Mouse (Mus musculus) midbrain, postnatal 0 days (tissue): ENCODE results near the gene Insm2. TPM values are rescaled to one million over a fixed set of nuclear protein-coding genes. Genes with fewer than 3 reads are reported as not detected.
A peak's percentile ranks its signal among the peaks of the same experiment; 100 is the strongest.

Experiments
- ATAC-seq: fragments of 200-750 bp; cut with Nextera tagmentation; 2 replicates; pipeline ENCODE4 v1.8.0; 2017; ENCODE audit warnings: moderate number of reproducible peaks, mild to moderate bottlenecking, moderate TSS enrichment, moderate library complexity; ENCODE audit not compliant: low FRiP score
- DNase-seq: peaks from one replicate; pipeline ENCODE4 v3.0.0-alpha.2; 2015; ENCODE audit warnings: low spot score
- H3K27ac ChIP-seq: fragments of 300-500 bp; sonication (generic); 2 replicates; pipeline ENCODE4 v1.5.1; 2014; ENCODE audit warnings: low read depth, mild to moderate bottlenecking, low read length, mixed read lengths
- H3K27me3 ChIP-seq: fragments of 300-500 bp; sonication (generic); 2 replicates; pipeline ENCODE4 v1.6.1; 2014; ENCODE audit warnings: low read length, control low read depth, mixed read lengths; ENCODE audit not compliant: insufficient read depth
- H3K36me3 ChIP-seq: fragments of 300-500 bp; sonication (generic); 2 replicates; pipeline ENCODE4 v1.6.1; 2014; ENCODE audit warnings: low read length, control low read depth, mixed read lengths; ENCODE audit not compliant: insufficient read depth
- H3K4me1 ChIP-seq: fragments of 300-500 bp; sonication (generic); 2 replicates; pipeline ENCODE4 v1.6.1; 2014; ENCODE audit warnings: mild to moderate bottlenecking, control low read depth, antibody characterized with exemption, low read length, mixed read lengths; ENCODE audit not compliant: insufficient read depth
- H3K4me2 ChIP-seq: fragments of 300-500 bp; sonication (generic); 2 replicates; pipeline ENCODE4 v1.6.1; 2014; ENCODE audit warnings: low read depth, mild to moderate bottlenecking, low read length, mixed read lengths; ENCODE audit not compliant: poor library complexity, severe bottlenecking
- H3K4me3 ChIP-seq: fragments of 300-500 bp; sonication (generic); 2 replicates; pipeline ENCODE4 v1.5.1; 2014; ENCODE audit warnings: low read depth, mild to moderate bottlenecking, low read length, moderate library complexity
- H3K9ac ChIP-seq: fragments of 300-500 bp; sonication (generic); replicated peaks from 2 replicates; pipeline ENCODE4 v1.6.1; 2014; ENCODE audit warnings: mild to moderate bottlenecking, low read length, moderate library complexity, mixed read lengths; ENCODE audit not compliant: poor library complexity, severe bottlenecking
- H3K9me3 ChIP-seq: fragments of 300-500 bp; sonication (generic); 2 replicates; pipeline ENCODE4 v1.6.1; 2016; ENCODE audit warnings: low read length, control low read depth
- CTCF ChIP-seq: IDR thresholded peaks from 2 replicates; pipeline ENCODE4 v1.5.1; 2016; ENCODE audit warnings: antibody characterized with exemption, mild to moderate bottlenecking
- WGBS: fragments of 180-500 bp; shearing (Covaris S2); extraction: QIAGEN DNeasy Blood & Tissue Kit; methylation state at CpG from one replicate; pipeline ENCODE4 v1.1.7; 2014; 5-methylcytosine and 5-hydroxymethylcytosine counted together
- polyA plus RNA-seq: library from polyadenylated mRNA; unstranded; fragments of >200 nt; fragmentation: Nextera tagmentation; extraction: Ambion mirVana; gene quantifications from 2 replicates; pipeline ENCODE4 v1.2.1, GENCODE M21; 2015
- total RNA-seq: library from RNA; depleted of rRNA; stranded (reverse); fragments of >200 nt; gene quantifications from 2 replicates; pipeline ENCODE4 v1.2.3, GENCODE M21; 2014

Insm2 gene
- total and polyA plus RNA-seq, 2 experiments from 2014 or later: 1.1 to 1.5 TPM

DNA sequence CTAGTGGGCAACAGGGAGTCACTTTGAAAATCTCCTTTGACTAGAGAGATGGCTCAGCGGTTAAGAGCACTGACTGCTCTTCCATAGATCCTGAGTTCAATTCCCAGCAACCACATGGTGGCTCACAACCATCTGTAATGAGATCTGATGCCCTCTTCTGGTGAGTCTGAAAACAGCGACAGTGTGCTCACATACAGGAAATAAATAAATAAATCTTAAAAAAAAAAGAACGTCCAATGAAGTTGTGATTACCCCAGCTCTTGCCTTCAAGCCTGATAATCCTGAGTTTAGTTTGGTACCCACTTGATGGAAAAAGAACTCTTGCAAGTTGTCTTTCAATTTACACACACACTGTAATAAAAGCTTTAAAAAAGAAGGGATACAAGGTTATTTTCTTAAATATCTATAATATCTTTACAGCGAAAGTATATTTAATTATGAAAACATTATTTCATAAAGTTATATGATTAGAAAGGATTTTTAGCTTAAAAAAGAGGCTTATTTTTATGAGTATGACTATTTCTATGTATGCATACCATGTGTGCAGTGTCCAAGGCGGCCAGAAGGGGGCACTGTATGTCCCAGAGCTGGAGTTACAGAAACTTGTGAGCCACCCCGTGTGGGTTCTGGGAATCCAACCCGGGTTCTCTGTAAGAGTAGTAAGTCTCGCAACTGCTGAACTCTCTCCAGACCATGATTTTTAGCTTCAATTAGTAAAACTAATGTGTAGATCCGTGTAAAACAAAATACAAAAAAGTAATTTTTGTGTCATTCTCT is 34.9 kb upstream of the Insm2 start:
- ATAC-seq (no peak), DNase-seq (no peak)
- Histone ChIP-seq H3K27me3 (no peaks in the 10 kb centered on the region), H3K9ac (no peak overlapping the region), H3K27ac (no peak overlapping the region), H3K9me3 (no peaks in the 10 kb centered on the region), H3K4me1 (peaks cover 6% of the 10 kb centered on the region; the same call in 1 of the 2 replicates), H3K4me2 (no peak overlapping the region), H3K4me3 (no peak overlapping the region), H3K36me3 (no peaks in the 10 kb centered on the region)
- TF ChIP-seq CTCF: peak; percentile 6; the same call in 1 of the 2 replicates
- WGBS: 89% methylated on average over 9 of the region's 9 CpGs

- no peaks in the 10 kb centered on the region for H3K9me3 ChIP-seq
- no peaks in the 10 kb centered on the region for H3K36me3 ChIP-seq
- no peak for TF ChIP-seq CTCF
- 97% methylated on average over 19 of the region's 19 CpGs for WGBS
- peaks cover 3% of the 10 kb centered on the region; the same call in 1 of the 2 replicates for H3K4me1 ChIP-seq
- no peak for DNase-seq
- no peaks in the 10 kb centered on the region for H3K27me3 ChIP-seq
- no peak within 1 kb of the TSS for H3K4me2 ChIP-seq
- H3K27ac ChIP-seq: no peak within 1 kb of the TSS
- H3K9ac ChIP-seq: no peak within 1 kb of the TSS
- H3K4me3 ChIP-seq: no peak within 1 kb of the TSS
- no peak for ATAC-seq
These were observed 34.0 kb upstream of the Insm2 start, which contains the start of gene Aldoart2 for GRCm38 (mm10) chr12:55565206-55565605. Gene Aldoart2, plus strand, starts transcription at chr12:55565239.

GRCm38 (mm10) chr12:55565867-55566266 is 33.4 kb upstream of the Insm2 start:
- ATAC-seq (no peak), DNase-seq (no peak)
- Histone ChIP-seq H3K4me1 (no peaks in the 10 kb centered on the region), H3K9ac (no peak overlapping the region), H3K36me3 (no peaks in the 10 kb centered on the region), H3K27ac (no peak overlapping the region), H3K4me2 (no peak overlapping the region), H3K27me3 (no peaks in the 10 kb centered on the region), H3K4me3 (no peak overlapping the region), H3K9me3 (no peaks in the 10 kb centered on the region)
- 77% methylated on average over 9 of the region's 9 CpGs for WGBS
- 0 out of 2 replicates have a peak, but pooled peaks have one; percentile 14 for TF ChIP-seq CTCF

- no peaks in the 10 kb centered on the region for H3K27me3 ChIP-seq
- TF ChIP-seq CTCF: no peak
- H3K4me2 ChIP-seq: no peak overlapping the region
- H3K36me3 ChIP-seq: no peaks in the 10 kb centered on the region
- WGBS: 75% methylated on average over 5 of the region's 5 CpGs
- no peak overlapping the region for H3K27ac ChIP-seq
- ATAC-seq (no peak), DNase-seq (no peak)
- H3K9me3 ChIP-seq: no peaks in the 10 kb centered on the region
- no peaks in the 10 kb centered on the region for H3K4me1 ChIP-seq
- H3K4me3 ChIP-seq: no peak overlapping the region
- no peak overlapping the region for H3K9ac ChIP-seq
These were observed 32.4 kb upstream of the Insm2 start for GRCm38 (mm10) chr12:55566837-55567236.

GRCm38 (mm10) chr12:55568466-55568865 is 30.8 kb upstream of the Insm2 start:
- H3K27me3 ChIP-seq: no peaks in the 10 kb centered on the region
- H3K27ac ChIP-seq: no peak overlapping the region
- H3K4me2 ChIP-seq: no peak overlapping the region
- H3K9ac ChIP-seq: no peak overlapping the region
- no peak for ATAC-seq
- DNase-seq: no peak
- H3K36me3 ChIP-seq: no peaks in the 10 kb centered on the region
- no peak for TF ChIP-seq CTCF
- H3K9me3 ChIP-seq: no peaks in the 10 kb centered on the region
- no peak overlapping the region for H3K4me3 ChIP-seq
- WGBS: 93% methylated on average over 3 of the region's 3 CpGs
- no peaks in the 10 kb centered on the region for H3K4me1 ChIP-seq

- H3K27ac ChIP-seq: no peak overlapping the region
- no peak overlapping the region for H3K4me3 ChIP-seq
- H3K9ac ChIP-seq: no peak overlapping the region
- no peaks in the 10 kb centered on the region for H3K27me3 ChIP-seq
- H3K4me2 ChIP-seq: no peak overlapping the region
- DNase-seq (no peak), ATAC-seq (no peak)
- no peaks in the 10 kb centered on the region for H3K4me1 ChIP-seq
- no peaks in the 10 kb centered on the region for H3K9me3 ChIP-seq
- WGBS: 76% methylated on average over 6 of the region's 6 CpGs
- TF ChIP-seq CTCF: no peak
- no peaks in the 10 kb centered on the region for H3K36me3 ChIP-seq
These were observed 29.6 kb upstream of the Insm2 start for GRCm38 (mm10) chr12:55569676-55570075.
